Mouse (Mus musculus): Measurements from ENCODE around the gene Gm20219.

Gm20219 gene

GRCm38 (mm10) chr17:56552781-56553363 is 1.3 kb downstream of the Gm20219 start:
- DNase-seq = peak; percentile 64 to 75

- DNase-seq = no peak
Observed at GRCm38 (mm10) chr17:56551841-56552581, 2.2 kb downstream of the Gm20219 start.

- no peak for DNase-seq
Observed at GRCm38 (mm10) chr17:56550784-56551475, 3.3 kb downstream of the Gm20219 start.

- no peak for DNase-seq
Observed at GRCm38 (mm10) chr17:56548605-56549105, 5.5 kb downstream of the Gm20219 start.

- no peak for DNase-seq
Observed at GRCm38 (mm10) chr17:56547846-56548604, 6.2 kb downstream of the Gm20219 start.

- DNase-seq = no peak
Observed at GRCm38 (mm10) chr17:56547116-56547845, 6.9 kb downstream of the Gm20219 start.

- DNase-seq = no peak
Observed at GRCm38 (mm10) chr17:56546576-56546975, 7.6 kb downstream of the Gm20219 start.

- DNase-seq = no peak
Observed at GRCm38 (mm10) chr17:56545945-56546344, 8.2 kb downstream of the Gm20219 start.

GRCm38 (mm10) chr17:56544699-56545387 is 9.3 kb downstream of the Gm20219 start:
- no peak for DNase-seq

- DNase-seq = no peak
Observed at GRCm38 (mm10) chr17:56543684-56544224, 10.4 kb downstream of the Gm20219 start.

GRCm38 (mm10) chr17:56542736-56543135 is 11.5 kb downstream of the Gm20219 start:
- DNase-seq = no peak

- DNase-seq = peak in 1 of 2 experiments; percentile 10
Observed at GRCm38 (mm10) chr17:56540562-56540975, 13.6 kb downstream of the Gm20219 start.

GRCm38 (mm10) chr17:56537912-56538311 is 16.3 kb downstream of the Gm20219 start:
- no peak for DNase-seq

- no peak for DNase-seq
Observed at GRCm38 (mm10) chr17:56536874-56537273, 17.3 kb downstream of the Gm20219 start.

GRCm38 (mm10) chr17:56536192-56536591 is 18.0 kb downstream of the Gm20219 start:
- DNase-seq = no peak

GRCm38 (mm10) chr17:56524943-56525342 is 29.2 kb downstream of the Gm20219 start:
- DNase-seq = no peak

- no peak for DNase-seq
Observed at GRCm38 (mm10) chr17:56522744-56523143, 31.4 kb downstream of the Gm20219 start.

- no peak for DNase-seq
Observed at GRCm38 (mm10) chr17:56515690-56516410, 38.3 kb downstream of the Gm20219 start.

GRCm38 (mm10) chr17:56514916-56515315 is 39.3 kb downstream of the Gm20219 start:
- no peak for DNase-seq

GRCm38 (mm10) chr17:56514330-56514729 is 39.9 kb downstream of the Gm20219 start:
- no peak for DNase-seq
